Mouse (Mus musculus): Measurements from ENCODE around the gene Hmgcs1. TPM values are rescaled to one million over a fixed set of nuclear protein-coding genes. Genes with fewer than 3 reads are reported as not detected.

The Hmgcs1 gene
- polyA plus RNA-seq (2014; fragmentation: Nextera tagmentation; extraction: Ambion mirVana) = 123 and 141 TPM in 2 replicates

DNA sequence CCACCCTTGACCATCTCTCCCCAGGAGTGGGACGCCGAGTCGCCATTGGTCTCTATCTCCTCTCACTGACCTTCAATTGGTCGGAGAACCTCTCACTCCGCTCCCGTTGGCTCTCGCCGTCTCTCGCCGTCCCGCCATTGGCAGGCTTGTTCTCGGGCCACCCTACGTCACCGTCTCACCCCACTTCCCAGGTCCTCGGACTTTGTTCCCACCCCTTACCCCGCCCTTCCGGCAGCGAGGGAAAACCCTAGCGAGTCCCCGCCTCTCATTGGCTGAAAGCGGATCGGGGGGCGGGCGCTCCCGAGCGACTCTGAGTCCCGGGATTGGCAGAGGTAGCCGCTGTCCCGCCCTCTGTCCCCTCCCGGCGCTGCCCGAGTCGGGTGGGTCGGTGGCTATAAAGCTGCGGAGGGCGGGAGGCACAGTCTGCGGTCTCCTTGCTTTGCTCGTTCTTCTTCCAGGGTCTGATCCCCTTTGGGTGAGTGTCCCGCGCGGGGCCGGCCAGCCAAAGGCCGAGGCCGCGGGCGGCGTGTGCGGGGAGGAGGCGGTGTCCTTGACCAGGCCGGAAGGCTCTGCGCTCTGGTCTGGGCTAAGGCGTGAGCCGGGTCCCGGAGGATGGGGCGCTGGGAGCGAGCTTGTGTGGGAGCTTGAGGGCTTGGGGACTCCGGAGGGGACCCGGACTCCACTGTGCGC, at the start of gene Hmgcs1:
Gene Hmgcs1 (plus strand): TSS at position 341 of the 690 bp plus-strand sequence.
- DNase-seq (ENCODE audit: low spot score) (peak; percentile 100), ATAC-seq (ENCODE audit: low read depth) (peak; percentile 99)
- H3K4me1 ChIP-seq (ENCODE audit: control insufficient read depth, insufficient read depth, low read length) = peaks cover 9% of the 10 kb centered on the region

DNA sequence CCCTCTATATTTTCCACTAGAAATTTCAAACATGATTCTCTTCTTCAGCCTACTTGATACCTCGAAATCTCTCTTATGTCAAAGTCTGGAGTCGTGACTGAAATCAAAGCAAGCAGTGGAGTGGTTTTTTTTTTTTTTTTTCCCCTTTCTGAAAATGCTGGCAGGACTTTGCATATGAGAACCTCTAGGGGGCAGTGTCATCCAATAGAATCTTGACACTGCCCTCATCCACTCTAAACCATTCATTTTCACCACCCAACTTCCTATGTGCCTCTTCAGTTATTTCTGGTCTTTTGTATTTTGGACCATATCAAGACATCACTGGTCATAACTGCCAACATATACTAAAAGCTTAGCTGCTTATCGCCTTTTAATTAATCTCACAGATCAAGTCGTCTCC, 49.7 kb upstream of the Hmgcs1 start:
- Histone ChIP-seq H3K4me1 (ENCODE audit: control insufficient read depth, insufficient read depth, low read length) (no peaks in the 10 kb centered on the region), H3K4me3 (ENCODE audit: low read depth, low read length) (no peak overlapping the region), H3K27me3 (replicated peaks; ENCODE audit: control insufficient read depth, insufficient read depth, low read length) (no peaks in the 10 kb centered on the region), H3K9me3 (ENCODE audit: control insufficient read depth, low read length) (no peaks in the 10 kb centered on the region), H3K36me3 (ENCODE audit: control insufficient read depth, insufficient read depth, low read length) (no peaks in the 10 kb centered on the region), H3K9ac (ENCODE audit: low read depth, low read length) (no peak overlapping the region), H3K27ac (replicated peaks; ENCODE audit: low read depth, low read length) (no peak overlapping the region), H3K4me2 (ENCODE audit: low read depth, low read length) (no peak overlapping the region)
- WGBS = 35% methylated on average over 4 of the region's 4 CpGs
- ATAC-seq (ENCODE audit: low read depth) (no peak), DNase-seq (ENCODE audit: low spot score) (peak; percentile 63)

More for the DNA sequence above, at the start of gene Hmgcs1:
- Histone ChIP-seq H3K4me3 (ENCODE audit: low read depth, low read length) (peak within 1 kb of the TSS; percentile 78), H3K4me2 (ENCODE audit: low read depth, low read length) (peak within 1 kb of the TSS; percentile 84), H3K9ac (ENCODE audit: low read depth, low read length) (peak within 1 kb of the TSS; percentile 92), H3K27ac (replicated peaks; ENCODE audit: low read depth, low read length) (peak within 1 kb of the TSS; percentile 96), H3K9me3 (ENCODE audit: control insufficient read depth, low read length) (no peaks in the 10 kb centered on the region), H3K27me3 (replicated peaks; ENCODE audit: control insufficient read depth, insufficient read depth, low read length) (no peaks in the 10 kb centered on the region), H3K36me3 (ENCODE audit: control insufficient read depth, insufficient read depth, low read length) (0 out of 2 replicates have a peak, but pooled peaks cover 3% of the 10 kb centered on the region)
- under 1% methylated on average over 49 of the region's 59 CpGs for WGBS

DNA sequence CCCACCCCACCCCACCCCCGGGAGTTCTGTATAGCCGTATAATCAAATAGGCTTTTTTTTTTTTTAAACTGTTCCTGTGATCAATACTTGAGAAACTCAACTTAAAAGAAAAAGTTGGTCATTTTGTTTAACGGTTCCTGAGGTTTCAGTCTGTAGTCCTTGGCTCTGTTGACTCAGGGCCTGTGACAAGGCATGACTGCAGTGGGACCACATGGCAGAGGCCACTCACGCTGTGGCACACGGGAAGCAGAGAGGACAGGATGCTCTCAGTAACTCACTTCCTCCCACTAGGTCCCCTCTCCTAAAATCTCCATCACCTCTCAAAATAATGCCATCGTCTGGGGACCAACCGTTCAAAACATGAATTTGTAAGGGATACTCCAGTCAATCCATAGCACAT, 49.0 kb upstream of the Hmgcs1 start:
- 73% methylated on average over 7 of the region's 7 CpGs for WGBS
- Histone ChIP-seq H3K9ac (ENCODE audit: low read depth, low read length) (no peak overlapping the region), H3K4me3 (ENCODE audit: low read depth, low read length) (no peak overlapping the region), H3K4me2 (ENCODE audit: low read depth, low read length) (no peak overlapping the region), H3K9me3 (ENCODE audit: control insufficient read depth, low read length) (no peaks in the 10 kb centered on the region), H3K4me1 (ENCODE audit: control insufficient read depth, insufficient read depth, low read length) (no peaks in the 10 kb centered on the region), H3K27ac (replicated peaks; ENCODE audit: low read depth, low read length) (no peak overlapping the region), H3K27me3 (replicated peaks; ENCODE audit: control insufficient read depth, insufficient read depth, low read length) (no peaks in the 10 kb centered on the region), H3K36me3 (ENCODE audit: control insufficient read depth, insufficient read depth, low read length) (no peaks in the 10 kb centered on the region)
- ATAC-seq (ENCODE audit: low read depth) (no peak), DNase-seq (ENCODE audit: low spot score) (no peak)

DNA sequence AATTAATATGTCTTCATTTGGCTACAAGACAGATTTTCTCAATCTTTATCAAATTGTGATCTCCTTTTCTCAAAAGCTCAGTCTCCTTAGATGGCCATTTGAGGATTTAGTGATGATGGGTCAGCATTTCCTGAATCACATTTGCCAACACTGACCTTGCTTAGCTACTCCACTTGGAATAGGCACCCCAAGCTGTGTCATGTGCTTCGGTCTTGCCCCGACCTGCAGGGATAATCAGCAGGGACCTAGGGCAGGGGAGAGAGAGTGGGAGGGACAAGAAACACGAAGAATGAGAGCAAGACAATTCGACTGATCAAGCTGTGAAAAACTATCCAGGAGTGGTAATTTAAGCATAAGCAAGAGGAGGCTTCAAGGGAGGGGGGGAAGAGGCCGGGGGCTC, 45.4 kb upstream of the Hmgcs1 start:
- no peaks in the 10 kb centered on the region for H3K27me3 ChIP-seq (replicated peaks; ENCODE audit: control insufficient read depth, insufficient read depth, low read length)
- 60% methylated on average over 5 of the region's 5 CpGs for WGBS
- H3K36me3 ChIP-seq (ENCODE audit: control insufficient read depth, insufficient read depth, low read length) = no peaks in the 10 kb centered on the region
- H3K9me3 ChIP-seq (ENCODE audit: control insufficient read depth, low read length) = no peaks in the 10 kb centered on the region
- no peak for ATAC-seq (ENCODE audit: low read depth)
- no peak overlapping the region for H3K9ac ChIP-seq (ENCODE audit: low read depth, low read length)
- H3K4me3 ChIP-seq (ENCODE audit: low read depth, low read length) = no peak overlapping the region
- H3K4me2 ChIP-seq (ENCODE audit: low read depth, low read length) = no peak overlapping the region
- H3K4me1 ChIP-seq (ENCODE audit: control insufficient read depth, insufficient read depth, low read length) = no peaks in the 10 kb centered on the region
- no peak for DNase-seq (ENCODE audit: low spot score)
- H3K27ac ChIP-seq (replicated peaks; ENCODE audit: low read depth, low read length) = no peak overlapping the region

DNA sequence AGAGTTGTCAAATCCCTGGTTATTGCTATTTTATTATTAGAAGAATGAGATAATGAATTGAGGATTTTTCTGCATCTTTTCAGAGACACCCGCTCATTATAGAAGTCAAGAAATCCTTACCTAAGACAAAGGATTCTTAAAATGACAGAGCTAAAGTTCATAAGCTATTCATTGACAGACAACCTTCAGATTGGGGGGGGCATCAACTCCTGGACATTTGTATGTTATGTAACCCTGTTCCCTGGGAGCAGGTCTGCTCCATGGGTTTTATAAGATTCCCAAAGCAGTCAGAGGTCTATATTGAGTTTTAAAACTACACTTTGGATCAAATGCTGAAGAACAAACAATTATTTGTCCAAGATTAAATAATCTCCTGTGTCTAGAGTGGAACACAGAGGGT, 43.7 kb upstream of the Hmgcs1 start:
- ATAC-seq (ENCODE audit: low read depth) = no peak
- 83% methylated on average over 1 of the region's 1 CpGs for WGBS

DNA sequence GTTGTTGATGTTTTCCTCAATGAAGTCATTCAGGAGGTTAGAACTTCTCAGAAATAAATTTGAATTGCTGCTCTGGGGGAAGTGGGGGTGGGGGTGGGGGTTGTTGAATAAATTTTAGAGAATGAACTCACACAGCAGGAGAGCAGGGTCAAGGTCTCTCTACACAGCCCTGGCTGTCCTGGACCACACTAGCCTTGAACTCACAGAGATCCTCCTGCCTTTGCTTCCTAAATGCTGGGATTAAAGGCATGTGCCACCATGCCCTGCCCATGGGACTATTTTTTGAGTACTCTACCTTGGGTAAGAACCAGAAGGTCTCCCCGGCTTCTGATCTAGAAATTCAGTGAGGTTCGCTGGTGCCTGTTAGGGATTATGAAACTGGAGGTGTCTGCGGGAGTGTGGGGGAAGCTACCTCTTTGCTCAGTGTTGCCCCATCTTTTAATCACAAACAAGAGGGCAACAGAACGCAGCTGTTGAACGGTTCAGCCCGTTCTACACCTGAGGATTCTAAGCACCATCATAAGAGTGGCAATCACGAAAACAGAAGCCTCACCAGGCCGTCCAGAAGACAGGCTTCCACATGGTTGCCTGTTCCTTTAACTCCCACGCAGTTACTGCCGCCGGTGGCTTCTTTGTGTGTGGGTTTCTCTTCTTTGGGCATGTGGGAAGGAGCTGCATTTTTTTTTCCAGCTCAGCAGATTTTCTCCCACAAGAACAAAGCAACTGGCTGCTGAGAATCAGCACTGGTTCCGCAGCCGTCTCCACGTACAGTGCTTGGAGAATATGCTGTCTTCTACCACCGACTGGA, 41.1 kb upstream of the Hmgcs1 start:
- WGBS = 61% methylated on average over 15 of the region's 15 CpGs

More for the DNA sequence above, 43.7 kb upstream of the Hmgcs1 start:
- Histone ChIP-seq H3K9ac (ENCODE audit: low read depth, low read length) (no peak overlapping the region), H3K4me2 (ENCODE audit: low read depth, low read length) (no peak overlapping the region), H3K27me3 (replicated peaks; ENCODE audit: control insufficient read depth, insufficient read depth, low read length) (no peaks in the 10 kb centered on the region), H3K36me3 (ENCODE audit: control insufficient read depth, insufficient read depth, low read length) (no peaks in the 10 kb centered on the region), H3K4me3 (ENCODE audit: low read depth, low read length) (no peak overlapping the region), H3K27ac (replicated peaks; ENCODE audit: low read depth, low read length) (no peak overlapping the region), H3K9me3 (ENCODE audit: control insufficient read depth, low read length) (no peaks in the 10 kb centered on the region), H3K4me1 (ENCODE audit: control insufficient read depth, insufficient read depth, low read length) (no peaks in the 10 kb centered on the region)
- no peak for DNase-seq (ENCODE audit: low spot score)

DNA sequence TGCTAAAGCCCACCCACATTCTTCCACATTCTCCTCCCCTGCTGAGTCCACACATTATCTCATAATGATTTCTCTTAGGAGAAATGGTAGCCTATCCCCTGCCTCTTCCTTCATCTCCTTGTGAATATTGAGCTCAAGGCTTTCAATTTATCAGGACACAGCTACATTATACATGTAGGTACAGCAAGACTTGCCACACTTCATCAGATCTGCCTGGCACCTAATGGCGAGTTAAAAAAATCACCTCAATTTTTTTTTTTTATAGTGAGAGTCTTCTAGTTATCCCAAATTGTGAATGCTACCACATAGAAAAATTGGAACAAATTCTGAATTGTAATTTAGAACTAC, 40.5 kb upstream of the Hmgcs1 start:
- Histone ChIP-seq H3K4me3 (ENCODE audit: low read depth, low read length) (no peak overlapping the region), H3K4me2 (ENCODE audit: low read depth, low read length) (no peak overlapping the region), H3K27me3 (replicated peaks; ENCODE audit: control insufficient read depth, insufficient read depth, low read length) (no peaks in the 10 kb centered on the region), H3K36me3 (ENCODE audit: control insufficient read depth, insufficient read depth, low read length) (no peaks in the 10 kb centered on the region), H3K9me3 (ENCODE audit: control insufficient read depth, low read length) (no peaks in the 10 kb centered on the region), H3K4me1 (ENCODE audit: control insufficient read depth, insufficient read depth, low read length) (no peaks in the 10 kb centered on the region), H3K9ac (ENCODE audit: low read depth, low read length) (no peak overlapping the region), H3K27ac (replicated peaks; ENCODE audit: low read depth, low read length) (no peak overlapping the region)
- WGBS = 84% methylated on average over 1 of the region's 1 CpGs
- ATAC-seq (ENCODE audit: low read depth) (no peak), DNase-seq (ENCODE audit: low spot score) (no peak)

More for the DNA sequence above, 41.1 kb upstream of the Hmgcs1 start:
- no peaks in the 10 kb centered on the region for H3K27me3 ChIP-seq (replicated peaks; ENCODE audit: control insufficient read depth, insufficient read depth, low read length)
- H3K27ac ChIP-seq (replicated peaks; ENCODE audit: low read depth, low read length) = no peak overlapping the region
- no peaks in the 10 kb centered on the region for H3K4me1 ChIP-seq (ENCODE audit: control insufficient read depth, insufficient read depth, low read length)
- H3K9ac ChIP-seq (ENCODE audit: low read depth, low read length) = no peak overlapping the region
- ATAC-seq (ENCODE audit: low read depth) (no peak), DNase-seq (ENCODE audit: low spot score) (peak; percentile 22)
- H3K36me3 ChIP-seq (ENCODE audit: control insufficient read depth, insufficient read depth, low read length) = no peaks in the 10 kb centered on the region
- no peak overlapping the region for H3K4me3 ChIP-seq (ENCODE audit: low read depth, low read length)
- H3K4me2 ChIP-seq (ENCODE audit: low read depth, low read length) = no peak overlapping the region
- no peaks in the 10 kb centered on the region for H3K9me3 ChIP-seq (ENCODE audit: control insufficient read depth, low read length)

DNA sequence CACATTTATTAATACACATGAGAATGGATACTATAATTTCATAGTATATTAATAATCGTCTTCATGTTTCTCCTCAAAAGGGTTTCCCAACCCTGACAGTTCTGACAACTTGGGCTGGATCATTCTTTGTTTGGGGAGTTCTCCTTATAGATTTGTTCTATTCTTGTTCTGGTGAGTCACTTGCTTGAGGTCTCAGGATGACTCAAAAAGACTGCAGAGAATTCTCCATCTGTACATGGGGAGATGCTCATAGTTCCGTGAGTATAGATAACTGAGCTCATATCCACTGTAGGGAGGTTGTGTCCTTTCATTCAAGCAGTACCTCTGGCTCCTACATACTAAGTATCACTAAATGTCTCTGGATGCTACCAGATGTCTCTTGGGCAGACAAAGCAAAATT, 35.4 kb upstream of the Hmgcs1 start:
- no peak overlapping the region for H3K27ac ChIP-seq (replicated peaks; ENCODE audit: low read depth, low read length)
- H3K9ac ChIP-seq (ENCODE audit: low read depth, low read length) = no peak overlapping the region
- DNase-seq (ENCODE audit: low spot score) (no peak), ATAC-seq (ENCODE audit: low read depth) (no peak)
- WGBS = 85% methylated on average over 2 of the region's 2 CpGs
- H3K27me3 ChIP-seq (replicated peaks; ENCODE audit: control insufficient read depth, insufficient read depth, low read length) = no peaks in the 10 kb centered on the region
- H3K4me1 ChIP-seq (ENCODE audit: control insufficient read depth, insufficient read depth, low read length) = no peaks in the 10 kb centered on the region
- no peaks in the 10 kb centered on the region for H3K9me3 ChIP-seq (ENCODE audit: control insufficient read depth, low read length)
- H3K36me3 ChIP-seq (ENCODE audit: control insufficient read depth, insufficient read depth, low read length) = no peaks in the 10 kb centered on the region
- no peak overlapping the region for H3K4me3 ChIP-seq (ENCODE audit: low read depth, low read length)
- no peak overlapping the region for H3K4me2 ChIP-seq (ENCODE audit: low read depth, low read length)
